In the genomic region with DNA sequence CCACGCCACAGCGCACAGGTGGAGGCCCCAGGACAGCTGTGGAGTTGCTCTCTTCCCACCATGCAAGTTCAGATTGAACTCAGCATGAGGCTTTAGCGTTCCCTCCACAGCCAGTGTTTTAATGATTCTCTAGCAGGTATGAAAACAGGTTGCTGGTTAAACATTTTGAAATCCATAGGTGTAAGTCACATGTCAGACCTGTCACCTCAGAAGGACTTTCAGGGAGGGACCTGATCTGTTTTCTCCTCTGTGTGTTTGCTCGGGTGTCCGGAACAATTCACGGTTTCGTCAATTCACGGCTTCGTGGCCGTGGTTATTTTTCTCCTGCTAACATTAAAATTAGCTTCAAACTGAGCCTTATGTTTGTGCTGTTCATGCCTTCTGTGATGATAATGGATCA, we compare ENCODE assay signal across 15 mouse cellular contexts.
"Had no signal": no experiment of that assay in that cellular context is flagged by ENCODE, and none has a peak within 500 bp of the region (broad histone marks: within the 10 kb centered on the region; RNA-seq: fewer than 3 reads in every experiment).

No protein-coding gene starts in this region.

- H3K9me3 ChIP-seq: kidney, embryonic 15.5 days; limb, embryonic 15.5 days; megakaryocyte, embryonic 14.5 days; midbrain, embryonic 13.5 days; neural tube, embryonic 15.5 days had no signal

- H3K9ac ChIP-seq: kidney, embryonic 15.5 days; limb, embryonic 15.5 days; midbrain, embryonic 13.5 days; neural tube, embryonic 15.5 days had no signal

- H3K27me3 ChIP-seq: kidney, embryonic 15.5 days; limb, embryonic 15.5 days; megakaryocyte, embryonic 14.5 days had no signal

- DNase-seq: kidney, adult 11 months; kidney, postnatal 36 days; layer of hippocampus, adult 9-11 months; layer of hippocampus, postnatal 36 days; lung, adult 18-20 months; lung, postnatal 4 days; right cerebral cortex, adult 18-20 months; right cerebral cortex, postnatal 25 days; thymus, adult 18-20 months; thymus, postnatal 14 days had no signal

- H3K27ac ChIP-seq: limb, embryonic 15.5 days; midbrain, embryonic 13.5 days; neural tube, embryonic 15.5 days had no signal

- H3K4me2 ChIP-seq: kidney, embryonic 15.5 days; limb, embryonic 15.5 days; midbrain, embryonic 13.5 days; neural tube, embryonic 15.5 days had no signal

- ATAC-seq: midbrain, embryonic 13.5 days had no signal

- H3K4me3 ChIP-seq: kidney, embryonic 15.5 days; limb, embryonic 15.5 days; megakaryocyte, embryonic 14.5 days; midbrain, embryonic 13.5 days; neural tube, embryonic 15.5 days had no signal
